Mouse (Mus musculus): ENCODE results near the gene Ogfod2. TPM values are rescaled to one million over a fixed set of nuclear protein-coding genes. Genes with fewer than 3 reads are reported as not detected.

Ogfod2 gene
- total RNA-seq, 4 experiments from 2014 or later: 29.4 to 36.2 (median 32.3) TPM

GRCm38 (mm10) chr5:124150895-124151294 is 38.8 kb downstream of the Ogfod2 start:
- no peak for DNase-seq (ENCODE audit: low spot score in 2 of 2)

- DNase-seq (ENCODE audit: low spot score in 2 of 2): no peak
Measured at GRCm38 (mm10) chr5:124152734-124153133, 40.6 kb downstream of the Ogfod2 start.

GRCm38 (mm10) chr5:124155943-124156342 is 43.8 kb downstream of the Ogfod2 start:
- no peak for DNase-seq (ENCODE audit: low spot score in 2 of 2)

GRCm38 (mm10) chr5:124158305-124158704 is 46.2 kb downstream of the Ogfod2 start:
- DNase-seq (ENCODE audit: low spot score in 2 of 2): no peak

- no peak for DNase-seq (ENCODE audit: low spot score in 2 of 2)
Measured at GRCm38 (mm10) chr5:124159453-124159852, 47.4 kb downstream of the Ogfod2 start.

- no peak for DNase-seq (ENCODE audit: low spot score in 2 of 2)
Measured at GRCm38 (mm10) chr5:124161831-124162230, 49.7 kb downstream of the Ogfod2 start.

- no peak for DNase-seq (ENCODE audit: low spot score in 2 of 2)
Measured at GRCm38 (mm10) chr5:124162577-124162976, 50.5 kb downstream of the Ogfod2 start.

GRCm38 (mm10) chr5:124163445-124163844 is 51.3 kb downstream of the Ogfod2 start:
- DNase-seq (ENCODE audit: low spot score in 2 of 2): no peak

Other genes with a start within 250 kb of the Ogfod2 start
- 1 to 10 TPM in 2 of 4 experiments, under 1 TPM in 1, not detected in 1; 0.24 to 2.8 (median 1.3) TPM for gene Hcar2, start 246.8 kb upstream of the Ogfod2 start, total RNA-seq (2022)
- gene Hcar1, start 232.3 kb upstream of the Ogfod2 start, total RNA-seq (2022): 1 to 10 TPM in 2 of 4 experiments, under 1 TPM in 2; 0.88 to 1.4 (median 1.1) TPM
- gene Denr, start 205.1 kb upstream of the Ogfod2 start, total RNA-seq (2022): 10 to 100 TPM; 67.8 to 76.3 (median 73.0) TPM
- gene Gm43518, start 184.9 kb upstream of the Ogfod2 start, total RNA-seq (2022): 1 to 10 TPM in 1 of 4 experiments, not detected in 3; 1.2 TPM
- 1 to 10 TPM; 2.0 to 6.9 (median 5.4) TPM for gene Ccdc62, start 181.6 kb upstream of the Ogfod2 start, total RNA-seq (2022)
- 10 to 100 TPM; 59.9 to 72.4 (median 63.5) TPM for gene Hip1r, start 138.7 kb upstream of the Ogfod2 start, total RNA-seq (2022)
- gene Vps37b, start 80.0 kb upstream of the Ogfod2 start, total RNA-seq (2022): 10 to 100 TPM; 35.5 to 47.5 (median 42.3) TPM
- 10 to 100 TPM; 54.5 to 61.4 (median 56.3) TPM for gene Abcb9, start 16.5 kb upstream of the Ogfod2 start, total RNA-seq (2022)
- 10 to 100 TPM; 58.5 to 70.6 (median 61.2) TPM for gene Arl6ip4, start 3.8 kb downstream of the Ogfod2 start, total RNA-seq (2022)
- gene Pitpnm2, start 137.5 kb downstream of the Ogfod2 start, total RNA-seq (2022): 100 to 1,000 TPM; 235 to 257 (median 249) TPM
- 10 to 100 TPM; 23.8 to 29.4 (median 27.1) TPM for gene Mphosph9, start 215.7 kb downstream of the Ogfod2 start, total RNA-seq (2022)
- gene 2810006K23Rik, start 215.8 kb downstream of the Ogfod2 start, total RNA-seq (2022): 10 to 100 TPM in 3 of 4 experiments, 1 to 10 TPM in 1; 9.1 to 14.1 (median 12.8) TPM

Measured in left cerebral cortex, adult 8-10 months (tissue).